Mouse (Mus musculus) adrenal gland, adult 18-20 months (tissue): ENCODE data around the gene Ccdc124. TPM values are rescaled to one million over a fixed set of nuclear protein-coding genes. Genes with fewer than 3 reads are reported as not detected.

Experiments
- DNase-seq, 2 experiments: peaks; one replicate each; pipeline ENCODE4 v3.0.0; 2021 to 2022; ENCODE audit warnings: low spot score in 2 of 2
- total RNA-seq, 2 experiments: library from RNA; stranded (reverse); gene quantifications; 1 replicate in 1 of 2; 2 replicates in 1 of 2; pipeline ENCODE4 v1.2.3; 2021

Gene Ccdc124
- total RNA-seq, 2 experiments from 2014 or later: 58.9 to 59.3 TPM

- DNase-seq: no peak
Measured at GRCm38 (mm10) chr8:70850132-70850845, 23.4 kb downstream of the Ccdc124 start.

GRCm38 (mm10) chr8:70849333-70849990, 24.3 kb downstream of the Ccdc124 start:
- DNase-seq: no peak

GRCm38 (mm10) chr8:70846371-70847154, 27.2 kb downstream of the Ccdc124 start:
- DNase-seq: no peak

- no peak for DNase-seq
Measured at GRCm38 (mm10) chr8:70845108-70845507, 28.6 kb downstream of the Ccdc124 start.

- DNase-seq: peak; percentile 91 to 96
Measured at GRCm38 (mm10) chr8:70844523-70844922, 29.2 kb downstream of the Ccdc124 start.

- no peak for DNase-seq
Measured at GRCm38 (mm10) chr8:70843941-70844340, 29.8 kb downstream of the Ccdc124 start.

- no peak for DNase-seq
Measured at GRCm38 (mm10) chr8:70843214-70843773, 30.4 kb downstream of the Ccdc124 start.

GRCm38 (mm10) chr8:70842484-70842883, 31.3 kb downstream of the Ccdc124 start:
- no peak for DNase-seq

GRCm38 (mm10) chr8:70841147-70842072, 32.3 kb downstream of the Ccdc124 start:
- DNase-seq: peak; percentile 94 to 95

- no peak for DNase-seq
Measured at GRCm38 (mm10) chr8:70840590-70840989, 33.1 kb downstream of the Ccdc124 start.

- DNase-seq: peak; percentile 97
Measured at GRCm38 (mm10) chr8:70839408-70840351, 34.1 kb downstream of the Ccdc124 start, which contains the start of gene Arrdc2. TSS of gene Arrdc2 (minus strand) at chr8:70839720.

- DNase-seq: no peak
Measured at GRCm38 (mm10) chr8:70838654-70839407, 34.9 kb downstream of the Ccdc124 start.

- DNase-seq: no peak
Measured at GRCm38 (mm10) chr8:70836666-70837065, 37.1 kb downstream of the Ccdc124 start.

GRCm38 (mm10) chr8:70834071-70834470, 39.7 kb downstream of the Ccdc124 start:
- DNase-seq: no peak

- DNase-seq: peak in 1 of 2 experiments; percentile 67
Measured at GRCm38 (mm10) chr8:70833520-70833919, 40.2 kb downstream of the Ccdc124 start.

GRCm38 (mm10) chr8:70833018-70833482, 40.7 kb downstream of the Ccdc124 start:
- no peak for DNase-seq

GRCm38 (mm10) chr8:70832371-70832770, 41.4 kb downstream of the Ccdc124 start:
- DNase-seq: no peak

GRCm38 (mm10) chr8:70831517-70831916, 42.2 kb downstream of the Ccdc124 start:
- no peak for DNase-seq
